Mouse (Mus musculus) bone marrow macrophage, adult 2 months (primary cell): ENCODE data around the gene Fabp3.

Experiments used
- CTCF ChIP-seq: IDR thresholded peaks from 2 replicates; pipeline ENCODE4 v1.5.1; 2012; ENCODE audit warnings: low read depth, mild to moderate bottlenecking, low read length, moderate library complexity
- POLR2A ChIP-seq: IDR thresholded peaks from 2 replicates; pipeline ENCODE4 v1.6.1; 2012; ENCODE audit warnings: mild to moderate bottlenecking, low read depth, low read length, borderline replicate concordance

DNA sequence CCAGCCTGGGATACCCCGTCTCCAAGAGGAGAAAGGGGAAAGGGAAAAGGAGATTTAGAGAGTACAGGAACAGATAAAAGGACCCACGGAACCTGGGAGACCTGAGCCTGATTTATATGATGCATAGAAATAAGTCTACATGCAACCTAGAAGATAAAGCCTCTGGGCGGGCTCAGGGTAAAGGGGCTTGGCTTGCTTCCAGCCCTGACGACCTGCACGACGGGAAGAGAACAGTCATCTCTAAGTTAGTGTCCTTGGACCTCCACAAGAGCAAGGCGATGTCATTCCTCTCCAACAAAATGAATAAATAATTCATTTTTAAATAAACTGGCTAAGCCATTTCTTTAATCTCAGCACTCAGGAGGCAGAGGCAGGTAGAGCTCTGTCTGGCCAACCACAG is 14.2 kb downstream of the Fabp3 start:
- TF ChIP-seq CTCF (no peak), POLR2A (no peak)
